Mouse (Mus musculus): ENCODE data around the gene Ick.
"Not testable (repeated sequence)": the region's sequence is repeated elsewhere in the genome, so short reads cannot be mapped to it uniquely, and the experiment has no call there.

Gene Ick

GRCm38 (mm10) chr9:78148149-78148548, 39.2 kb downstream of the Ick start:
- no peak for DNase-seq (ENCODE audit: low spot score)

- not testable (repeated sequence) for DNase-seq (ENCODE audit: low spot score)
Measured at GRCm38 (mm10) chr9:78149770-78150169, 40.8 kb downstream of the Ick start.

GRCm38 (mm10) chr9:78154211-78154977, 45.4 kb downstream of the Ick start:
- DNase-seq (ENCODE audit: low spot score), result no peak

- DNase-seq (ENCODE audit: low spot score), result no peak
Measured at GRCm38 (mm10) chr9:78157221-78157620, 48.2 kb downstream of the Ick start.

- DNase-seq (ENCODE audit: low spot score), result no peak
Measured at GRCm38 (mm10) chr9:78163291-78163690, 54.3 kb downstream of the Ick start.

- DNase-seq (ENCODE audit: low spot score), result no peak
Measured at GRCm38 (mm10) chr9:78164741-78165140, 55.7 kb downstream of the Ick start.

- no peak for DNase-seq (ENCODE audit: low spot score)
Measured at GRCm38 (mm10) chr9:78165454-78165853, 56.5 kb downstream of the Ick start.

- no peak for DNase-seq (ENCODE audit: low spot score)
Measured at GRCm38 (mm10) chr9:78166694-78167452, 57.9 kb downstream of the Ick start.

- DNase-seq (ENCODE audit: low spot score), result no peak
Measured at GRCm38 (mm10) chr9:78167453-78167969, 58.5 kb downstream of the Ick start.

- DNase-seq (ENCODE audit: low spot score), result no peak
Measured at GRCm38 (mm10) chr9:78168864-78169263, 59.9 kb downstream of the Ick start.

- no peak for DNase-seq (ENCODE audit: low spot score)
Measured at GRCm38 (mm10) chr9:78174016-78174415, 65.0 kb downstream of the Ick start.

GRCm38 (mm10) chr9:78174925-78175276, 65.9 kb downstream of the Ick start:
- not testable (repeated sequence) for DNase-seq (ENCODE audit: low spot score)

GRCm38 (mm10) chr9:78175277-78176200, 66.5 kb downstream of the Ick start:
- peak; percentile 81 for DNase-seq (ENCODE audit: low spot score)

- DNase-seq (ENCODE audit: low spot score), result no peak
Measured at GRCm38 (mm10) chr9:78176201-78176727, 67.3 kb downstream of the Ick start.

- no peak for DNase-seq (ENCODE audit: low spot score)
Measured at GRCm38 (mm10) chr9:78176831-78177230, 67.8 kb downstream of the Ick start.

GRCm38 (mm10) chr9:78178197-78178596, 69.2 kb downstream of the Ick start:
- no peak for DNase-seq (ENCODE audit: low spot score)

- no peak for DNase-seq (ENCODE audit: low spot score)
Measured at GRCm38 (mm10) chr9:78179071-78179470, 70.1 kb downstream of the Ick start.

GRCm38 (mm10) chr9:78182474-78182873, 73.5 kb downstream of the Ick start, which contains the start of gene Gsta4:
TSS of gene Gsta4 (plus strand) at chr9:78182774.
- DNase-seq (ENCODE audit: low spot score), result not testable (repeated sequence)

- DNase-seq (ENCODE audit: low spot score), result no peak
Measured at GRCm38 (mm10) chr9:78185686-78186085, 76.7 kb downstream of the Ick start.

- no peak for DNase-seq (ENCODE audit: low spot score)
Measured at GRCm38 (mm10) chr9:78188910-78189309, 79.9 kb downstream of the Ick start.
